ENCODE assay signal across 21 mouse cellular contexts in the genomic region with DNA sequence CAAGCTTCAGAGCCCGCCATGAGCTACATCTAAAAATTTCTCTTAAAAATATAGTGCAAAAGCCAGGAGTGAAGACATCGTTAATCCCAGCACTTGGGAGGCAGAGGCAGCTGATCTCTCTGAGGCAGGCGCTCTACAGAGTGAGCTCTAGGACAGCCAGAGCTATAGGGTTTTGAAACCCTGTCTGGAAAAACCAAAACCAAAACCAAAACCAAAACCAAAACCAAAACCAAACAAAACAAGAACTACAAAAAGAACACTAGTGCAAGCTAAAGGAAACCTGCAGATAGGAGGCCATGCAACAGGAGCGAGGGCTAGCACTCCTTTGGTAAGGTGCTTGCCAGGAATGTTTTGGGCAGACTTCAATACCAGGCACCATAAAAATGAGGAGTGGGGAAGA. TPM values are rescaled to one million over a fixed set of nuclear protein-coding genes. Genes with fewer than 3 reads are reported as not detected.
DNase-seq lines count a peak whose midpoint lies in the region; ATAC-seq and TF ChIP-seq lines count a peak whose summit lies in the region.
"Had no signal": no experiment of that assay in that cellular context is flagged by ENCODE, and none has a peak within 500 bp of the region (broad histone marks: within the 10 kb centered on the region; RNA-seq: fewer than 3 reads in every experiment).

No protein-coding gene starts in this region.

- TF ChIP-seq EP300 in liver, postnatal 0 days (IDR thresholded peaks at IDR 0.05; ENCODE audit: low read depth), result no peak

- peaks cover 12% of the 10 kb centered on the region; the same call in 1 of the 2 replicates for H3K36me3 ChIP-seq in heart, embryonic 13.5 days
- H3K36me3 ChIP-seq in liver, postnatal 0 days (replicated peaks; ENCODE audit: insufficient read depth, low read length), result peaks cover 5% of the 10 kb centered on the region; the same call in 1 of the 2 replicates
- peaks cover 17% of the 10 kb centered on the region for H3K36me3 ChIP-seq in liver, embryonic 12.5 days
- H3K36me3 ChIP-seq in thymus, adult 2 months (ENCODE audit: control insufficient read depth, insufficient read depth, low read length), result no peaks in the 10 kb centered on the region
- H3K36me3 ChIP-seq: embryonic facial prominence, embryonic 15.5 days; midbrain, embryonic 13.5 days; neural tube, embryonic 13.5 days had no signal

- peaks cover 57% of the 10 kb centered on the region for H3K4me1 ChIP-seq in heart, embryonic 13.5 days
- H3K4me1 ChIP-seq in liver, postnatal 0 days (ENCODE audit: insufficient read depth), result peaks cover 3% of the 10 kb centered on the region; the same call in 1 of the 2 replicates
- H3K4me1 ChIP-seq in liver, embryonic 12.5 days, result peaks cover 15% of the 10 kb centered on the region
- no peaks in the 10 kb centered on the region for H3K4me1 ChIP-seq in thymus, adult 2 months (replicated peaks; ENCODE audit: control insufficient read depth, insufficient read depth, low read length)
- H3K4me1 ChIP-seq: embryonic facial prominence, embryonic 15.5 days; midbrain, embryonic 13.5 days; neural tube, embryonic 13.5 days had no signal

- H3K9ac ChIP-seq in heart, embryonic 13.5 days, result no peak overlapping the region
- no peak overlapping the region for H3K9ac ChIP-seq in liver, postnatal 0 days (replicated peaks)
- no peak overlapping the region for H3K9ac ChIP-seq in liver, embryonic 12.5 days
- H3K9ac ChIP-seq: embryonic facial prominence, embryonic 15.5 days; forebrain, postnatal 0 days; liver, embryonic 14.5 days; midbrain, embryonic 13.5 days; neural tube, embryonic 13.5 days had no signal

- ATAC-seq in heart, embryonic 13.5 days (ENCODE audit: extremely low read depth, insufficient number of reproducible peaks, low FRiP score, low TSS enrichment), result no peak
- no peak for ATAC-seq in liver, postnatal 0 days
- ATAC-seq in liver, embryonic 12.5 days, result no peak
- ATAC-seq in common myeloid progenitor, adult 5-6 weeks (replicated peaks; ENCODE audit: low read depth, poor library complexity, severe bottlenecking), result peak; percentile 56; the same call in 1 of the 2 replicates
- ATAC-seq: forebrain, postnatal 0 days; midbrain, embryonic 13.5 days; Patski had no signal

- peak overlapping the region; percentile 11; the same call in 1 of the 2 replicates for H3K4me2 ChIP-seq in heart, embryonic 13.5 days
- no peak overlapping the region for H3K4me2 ChIP-seq in liver, postnatal 0 days (ENCODE audit: low read depth, low read length)
- H3K4me2 ChIP-seq in liver, embryonic 12.5 days, result no peak overlapping the region
- H3K4me2 ChIP-seq: embryonic facial prominence, embryonic 15.5 days; midbrain, embryonic 13.5 days; neural tube, embryonic 13.5 days had no signal

- no peak for DNase-seq in heart, adult 9 months (ENCODE audit: low spot score in 2 of 2)
- no peak for DNase-seq in liver, postnatal 0 days
- no peak for DNase-seq in thymus, adult 2 months
- no peak for DNase-seq in spleen, adult 12 weeks (ENCODE audit: low spot score)
- DNase-seq: adrenal gland, postnatal 25 days; B cell, adult 2 months; cerebellum, adult 11 months; cerebellum, postnatal 25 days; forebrain, postnatal 0 days; gastrocnemius, postnatal 36 days; right cerebral cortex, adult 18-20 months; thymus, postnatal 36 days had no signal

- no peak overlapping the region; the same call in 1 of the 2 replicates for H3K27ac ChIP-seq in heart, embryonic 13.5 days (replicated peaks)
- peak overlapping the region; percentile 84 for H3K27ac ChIP-seq in liver, postnatal 0 days (ENCODE audit: low read depth)
- H3K27ac ChIP-seq in liver, embryonic 12.5 days, result no peak overlapping the region
- H3K27ac ChIP-seq in thymus, adult 2 months (ENCODE audit: control insufficient read depth, insufficient read depth, low read length), result no peak overlapping the region
- H3K27ac ChIP-seq: embryonic facial prominence, embryonic 15.5 days; liver, embryonic 14.5 days; macrophage; midbrain, embryonic 13.5 days; neural tube, embryonic 13.5 days had no signal

- 60% methylated on average over 4 of the region's 4 CpGs for WGBS in heart, embryonic 13.5 days
- 59% methylated on average over 4 of the region's 4 CpGs for WGBS in liver, postnatal 0 days (ENCODE audit: insufficient replicate concordance)
- 72% methylated on average over 4 of the region's 4 CpGs for WGBS in liver, embryonic 12.5 days (ENCODE audit: insufficient replicate concordance)
- WGBS in thymus, adult 2 months, result 74% methylated on average over 4 of the region's 4 CpGs

- no peak overlapping the region for H3K4me3 ChIP-seq in heart, embryonic 13.5 days
- H3K4me3 ChIP-seq in liver, postnatal 0 days (ENCODE audit: low read depth, low read length), result no peak overlapping the region
- no peak overlapping the region for H3K4me3 ChIP-seq in liver, embryonic 12.5 days
- H3K4me3 ChIP-seq in thymus, adult 2 months (ENCODE audit: control insufficient read depth, insufficient read depth, low read length), result no peak overlapping the region
- H3K4me3 ChIP-seq: embryonic facial prominence, embryonic 15.5 days; midbrain, embryonic 13.5 days; neural tube, embryonic 13.5 days had no signal

- no peaks in the 10 kb centered on the region for H3K9me3 ChIP-seq in heart, embryonic 13.5 days
- H3K9me3 ChIP-seq in liver, postnatal 0 days (ENCODE audit: low read length), result no peaks in the 10 kb centered on the region
- H3K9me3 ChIP-seq in liver, embryonic 12.5 days (replicated peaks), result no peaks in the 10 kb centered on the region
- H3K9me3 ChIP-seq: embryonic facial prominence, embryonic 15.5 days; midbrain, embryonic 13.5 days; neural tube, embryonic 13.5 days had no signal

- no peak for TF ChIP-seq POLR2A in thymus, adult 2 months (IDR thresholded peaks at IDR 0.05; ENCODE audit: control insufficient read depth, extremely low read depth, insufficient read depth, low read length, poor library complexity)

- TF ChIP-seq CTCF in liver, postnatal 0 days (IDR thresholded peaks at IDR 0.05; ENCODE audit: low read depth), result no peak
- TF ChIP-seq CTCF in thymus, adult 2 months (IDR thresholded peaks at IDR 0.05; ENCODE audit: borderline replicate concordance, control insufficient read depth, extremely low read depth, insufficient read depth, low read length, poor library complexity), result no peak

- H3K27me3 ChIP-seq in heart, embryonic 13.5 days (replicated peaks), result no peaks in the 10 kb centered on the region
- H3K27me3 ChIP-seq in liver, postnatal 0 days (ENCODE audit: insufficient read depth, low read length), result no peaks in the 10 kb centered on the region
- H3K27me3 ChIP-seq in liver, embryonic 12.5 days (replicated peaks), result no peaks in the 10 kb centered on the region
- no peaks in the 10 kb centered on the region for H3K27me3 ChIP-seq in thymus, adult 2 months (ENCODE audit: control insufficient read depth, insufficient read depth, low read length)
- H3K27me3 ChIP-seq: embryonic facial prominence, embryonic 15.5 days; midbrain, embryonic 13.5 days; neural tube, embryonic 13.5 days; Patski had no signal

RNA-seq across cellular contexts. Expression of a gene that starts 30.5 kb away (rescaled TPM):
- polyA plus RNA-seq in heart, embryonic 13.5 days (2015; fragmentation: Nextera tagmentation; extraction: Ambion mirVana), result 55.3 and 58.9 TPM in 2 replicates
- polyA plus RNA-seq in liver, postnatal 0 days (2015; fragmentation: Nextera tagmentation; extraction: Ambion mirVana), result 160 and 167 TPM in 2 replicates
- 41.9 and 43.6 TPM in 2 replicates for polyA plus RNA-seq in liver, embryonic 12.5 days (2016; fragmentation: Nextera tagmentation; extraction: Ambion mirVana)
- total RNA-seq in common myeloid progenitor, adult 5-6 weeks (2017), result 30.9 and 58.0 TPM in 2 replicates
- polyA plus RNA-seq in thymus, adult 2 months (2012; rRNA removed), result 6.0 and 9.2 TPM in 2 replicates
